Mouse (Mus musculus) liver, adult 2 months (tissue): ENCODE results near the gene Ptges3.

Source experiments
- CTCF ChIP-seq: fragments of 200-500 bp; IDR thresholded peaks from 2 replicates; pipeline ENCODE4 v1.5.1; 2011; ENCODE audit warnings: low read depth, low read length, control low read depth
- POLR2A ChIP-seq: fragments of 200-500 bp; IDR thresholded peaks from 2 replicates; pipeline ENCODE4 v1.6.1; 2011; ENCODE audit warnings: low read length, control low read depth; ENCODE audit not compliant: insufficient read depth; ENCODE audit errors: extremely low read depth

DNA sequence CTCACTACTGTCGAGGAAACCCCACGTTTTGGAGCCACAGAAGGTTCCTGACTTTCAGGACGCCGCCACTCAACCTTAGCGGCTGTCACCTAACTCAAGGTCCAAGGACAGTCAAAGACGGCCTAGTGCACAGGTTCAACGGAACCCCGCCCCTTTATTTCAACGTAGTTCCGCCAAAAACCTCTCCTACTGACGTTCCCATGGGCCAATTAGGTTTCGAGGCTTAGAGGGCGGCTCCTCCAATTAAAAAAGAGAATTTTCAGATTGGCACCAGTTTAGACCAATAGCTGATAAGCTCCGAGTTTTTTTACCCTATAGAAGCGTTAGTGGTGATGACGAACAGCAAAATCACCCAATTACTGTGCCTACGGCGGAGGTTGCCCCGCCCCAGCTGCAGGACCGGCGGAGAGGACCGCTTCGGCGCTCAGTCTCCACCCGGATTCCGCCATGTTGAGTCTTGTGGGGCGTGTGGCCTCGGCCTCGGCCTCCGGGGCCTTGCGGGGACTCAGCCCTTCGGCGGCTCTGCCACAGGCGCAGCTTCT, 24.2 kb downstream of the Ptges3 start, which contains the start of gene Atp5b:
- TF ChIP-seq POLR2A: peak; percentile 96
- no peak for TF ChIP-seq CTCF
